Mouse (Mus musculus): ENCODE results near the gene Ranbp17.

DNA sequence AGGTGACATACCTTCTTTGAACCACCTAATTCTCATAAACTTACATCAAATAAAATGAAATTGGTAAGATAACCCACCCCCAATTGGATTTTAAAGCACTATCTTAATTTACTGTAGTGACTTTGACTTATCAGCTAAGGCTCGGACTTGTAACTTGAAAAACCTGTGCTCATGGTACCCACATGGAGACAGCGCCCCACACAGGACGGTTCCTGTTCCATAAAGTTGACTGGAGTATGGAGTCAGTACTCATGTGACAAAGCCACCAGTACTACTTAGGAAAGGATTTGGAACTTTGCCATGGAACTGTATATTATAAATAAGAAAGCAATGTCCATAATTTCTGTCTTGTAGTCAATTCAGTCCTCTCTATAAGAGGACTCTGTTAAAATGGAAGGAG is 177.9 kb downstream of the Ranbp17 start:
- TF ChIP-seq CTCF (IDR thresholded peaks at IDR 0.05; ENCODE audit: low read depth) = no peak
- TF ChIP-seq EP300 (IDR thresholded peaks at IDR 0.05; ENCODE audit: low read depth) = no peak
